Mouse (Mus musculus) ovary, postnatal 10 days (tissue): Measurements from ENCODE around the gene Ing4.
"Not testable (repeated sequence)": the region's sequence is repeated elsewhere in the genome, so short reads cannot be mapped to it uniquely, and the experiment has no call there.

Experiments used
- DNase-seq: peaks from one replicate; pipeline ENCODE4 v3.0.0; 2022; ENCODE audit warnings: low spot score

Ing4 gene

GRCm38 (mm10) chr6:125041047-125041446 is 1.5 kb downstream of the Ing4 start:
- no peak for DNase-seq

GRCm38 (mm10) chr6:125042081-125042480 is 2.5 kb downstream of the Ing4 start:
- DNase-seq, result no peak

DNA sequence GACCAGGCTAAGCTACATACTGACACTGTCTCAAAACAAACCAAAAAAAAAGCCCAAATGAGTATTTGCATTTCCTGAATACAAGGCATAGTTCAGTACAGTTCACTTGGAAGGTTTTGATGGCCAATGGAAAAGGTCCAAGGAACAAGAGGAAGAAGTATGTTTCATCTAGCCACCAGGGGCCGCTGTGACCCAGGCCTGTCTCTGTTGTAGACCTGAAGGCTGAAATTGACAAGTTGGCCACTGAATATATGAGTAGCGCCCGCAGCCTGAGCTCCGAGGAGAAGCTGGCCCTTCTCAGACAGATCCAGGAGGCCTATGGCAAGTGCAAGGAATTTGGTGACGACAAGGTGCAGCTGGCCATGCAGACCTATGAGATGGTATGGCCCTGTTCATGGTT is 7.1 kb downstream of the Ing4 start:
- DNase-seq, result peak; percentile 35

GRCm38 (mm10) chr6:125049678-125050077 is 10.1 kb downstream of the Ing4 start, which contains the start of gene Acrbp:
Gene Acrbp (plus strand): TSS chr6:125049689.
- no peak for DNase-seq

GRCm38 (mm10) chr6:125051237-125051636 is 11.7 kb downstream of the Ing4 start:
- no peak for DNase-seq

- DNase-seq, result no peak
These were observed 21.9 kb downstream of the Ing4 start for GRCm38 (mm10) chr6:125061493-125061892.

DNA sequence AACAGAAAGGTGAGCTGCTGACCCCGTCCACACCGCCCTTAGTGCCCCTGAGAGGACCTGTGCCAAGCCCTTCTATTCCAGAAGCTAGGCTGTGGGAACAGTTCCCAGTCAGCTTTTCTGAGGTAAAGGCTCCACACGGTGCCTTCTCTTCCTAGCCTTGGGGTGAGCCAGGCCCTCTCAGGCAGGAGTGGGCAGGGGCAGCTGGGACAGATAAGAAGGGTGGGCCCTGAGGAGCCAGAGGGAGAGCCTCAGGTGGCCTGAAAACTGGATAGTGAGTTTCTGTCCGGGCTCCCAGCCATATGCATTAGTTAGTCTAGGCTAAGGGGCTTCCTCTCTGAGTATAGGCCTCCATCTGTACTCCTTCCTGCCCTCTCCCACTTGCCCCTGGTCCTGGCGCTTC is 23.0 kb downstream of the Ing4 start:
- no peak for DNase-seq

DNA sequence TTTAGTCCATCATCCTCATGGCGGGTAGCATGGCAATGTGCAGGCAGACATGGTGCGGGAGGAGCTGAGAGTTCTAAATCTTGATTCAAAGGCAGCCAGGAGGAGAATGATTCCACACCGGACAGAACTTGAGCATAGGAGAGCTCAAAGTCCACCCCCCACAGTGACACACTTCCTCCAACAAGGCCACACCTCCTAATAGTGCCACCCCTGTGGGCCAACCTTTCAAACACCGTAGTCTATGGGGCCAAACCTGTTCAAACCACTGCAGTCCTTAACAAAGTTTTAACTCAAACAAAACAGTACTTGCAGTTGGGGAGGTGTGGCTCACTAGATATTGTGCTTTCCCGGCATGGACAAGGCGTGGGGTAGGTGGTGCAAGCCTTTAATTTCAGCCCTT is 24.3 kb downstream of the Ing4 start:
- DNase-seq, result no peak

DNA sequence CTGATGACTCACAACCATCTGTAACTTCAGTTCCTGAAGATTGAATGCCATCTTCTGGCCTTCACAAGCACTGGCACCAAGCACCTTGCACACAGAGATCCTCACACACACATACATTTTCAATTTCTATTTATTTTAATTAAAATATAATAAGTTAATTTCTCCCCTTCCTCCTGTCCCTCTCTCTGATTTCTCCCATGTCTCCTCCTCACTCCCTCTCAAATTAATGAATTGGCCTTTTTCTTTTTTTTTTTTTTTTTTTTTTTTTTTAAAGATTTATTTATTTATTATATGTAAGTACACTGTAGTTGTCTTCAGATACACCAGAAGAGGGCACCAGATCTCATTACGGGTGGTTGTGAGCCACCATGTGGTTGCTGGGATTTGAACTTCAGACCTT is 25.7 kb downstream of the Ing4 start:
- not testable (repeated sequence) for DNase-seq

DNA sequence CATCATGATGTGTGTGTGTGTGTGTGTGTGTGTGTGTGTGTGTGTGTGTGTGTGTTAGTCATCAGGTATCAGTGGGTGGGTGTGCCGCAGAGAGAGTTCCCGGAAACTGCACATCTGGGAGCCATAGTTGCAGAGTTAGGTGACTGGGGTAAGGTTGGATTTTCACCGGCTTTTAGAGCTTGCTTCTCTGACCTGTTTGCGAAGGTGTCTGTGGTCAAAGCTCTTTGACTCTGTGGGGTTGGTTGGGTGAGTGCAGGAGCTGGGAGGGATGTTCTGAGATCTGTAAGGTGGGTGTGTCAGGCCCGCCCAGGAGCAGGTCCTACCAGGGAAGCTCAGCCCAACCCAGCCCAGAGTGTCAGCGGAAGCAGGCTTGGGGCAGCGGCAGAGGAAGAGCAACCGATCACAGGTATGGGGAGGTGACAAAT is 28.0 kb downstream of the Ing4 start, which contains the start of gene Lpar5:
Gene Lpar5, plus strand, starts transcription at position 350 of the 425 bp plus-strand sequence.
- no peak for DNase-seq

DNA sequence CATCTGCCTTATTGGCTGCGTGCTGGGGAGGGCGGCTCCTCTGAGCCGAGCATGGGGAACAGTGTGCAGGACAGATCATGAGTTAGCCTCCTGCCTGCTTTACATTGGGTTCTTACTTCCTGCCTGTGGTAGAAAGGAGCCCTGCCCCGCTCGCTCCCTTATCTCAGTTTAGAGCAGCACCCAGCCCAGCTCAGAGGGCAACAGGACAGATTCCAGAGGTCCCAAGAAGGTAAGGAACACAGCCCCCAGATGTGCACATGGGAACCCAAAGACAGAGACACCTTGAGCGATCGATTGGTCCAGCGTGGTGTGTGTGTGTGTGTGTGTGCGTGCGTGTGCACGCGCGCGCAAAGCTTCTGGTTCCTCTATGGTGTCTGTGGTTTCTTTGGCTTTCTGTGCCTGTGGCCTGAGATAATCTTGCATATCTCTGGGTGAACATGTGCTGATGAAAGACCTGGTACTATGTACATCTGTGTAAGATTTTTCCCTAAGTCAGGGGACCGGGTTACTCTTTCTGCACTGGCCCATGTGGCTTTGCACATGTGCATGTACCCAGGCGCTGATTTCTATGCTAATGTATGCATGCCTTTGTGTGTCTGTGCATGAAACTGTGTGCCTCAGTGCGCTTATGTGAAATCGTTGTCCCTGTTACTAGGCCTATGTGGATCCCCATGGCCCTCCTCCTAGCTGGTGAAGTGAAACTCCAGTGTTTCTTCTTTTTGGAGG is 31.8 kb downstream of the Ing4 start:
- no peak for DNase-seq

GRCm38 (mm10) chr6:125071896-125072279 is 32.3 kb downstream of the Ing4 start:
- no peak for DNase-seq

GRCm38 (mm10) chr6:125073825-125074224 is 34.3 kb downstream of the Ing4 start:
- no peak for DNase-seq

DNA sequence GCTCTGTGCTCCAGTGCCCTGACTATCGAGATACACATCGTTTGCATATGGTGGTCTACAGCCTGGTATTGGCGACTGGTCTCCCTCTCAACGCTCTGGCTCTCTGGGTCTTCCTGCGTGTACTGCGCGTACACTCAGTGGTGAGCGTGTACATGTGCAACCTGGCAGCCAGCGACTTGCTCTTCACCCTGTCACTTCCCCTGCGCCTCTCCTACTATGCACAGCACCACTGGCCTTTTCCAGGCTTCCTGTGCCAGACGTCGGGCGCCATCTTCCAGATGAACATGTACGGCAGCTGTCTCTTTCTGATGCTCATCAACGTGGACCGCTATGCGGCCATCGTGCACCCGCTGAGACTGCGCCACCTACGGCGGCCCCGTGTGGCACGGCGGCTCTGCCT is 41.8 kb downstream of the Ing4 start:
- DNase-seq, result no peak

DNA sequence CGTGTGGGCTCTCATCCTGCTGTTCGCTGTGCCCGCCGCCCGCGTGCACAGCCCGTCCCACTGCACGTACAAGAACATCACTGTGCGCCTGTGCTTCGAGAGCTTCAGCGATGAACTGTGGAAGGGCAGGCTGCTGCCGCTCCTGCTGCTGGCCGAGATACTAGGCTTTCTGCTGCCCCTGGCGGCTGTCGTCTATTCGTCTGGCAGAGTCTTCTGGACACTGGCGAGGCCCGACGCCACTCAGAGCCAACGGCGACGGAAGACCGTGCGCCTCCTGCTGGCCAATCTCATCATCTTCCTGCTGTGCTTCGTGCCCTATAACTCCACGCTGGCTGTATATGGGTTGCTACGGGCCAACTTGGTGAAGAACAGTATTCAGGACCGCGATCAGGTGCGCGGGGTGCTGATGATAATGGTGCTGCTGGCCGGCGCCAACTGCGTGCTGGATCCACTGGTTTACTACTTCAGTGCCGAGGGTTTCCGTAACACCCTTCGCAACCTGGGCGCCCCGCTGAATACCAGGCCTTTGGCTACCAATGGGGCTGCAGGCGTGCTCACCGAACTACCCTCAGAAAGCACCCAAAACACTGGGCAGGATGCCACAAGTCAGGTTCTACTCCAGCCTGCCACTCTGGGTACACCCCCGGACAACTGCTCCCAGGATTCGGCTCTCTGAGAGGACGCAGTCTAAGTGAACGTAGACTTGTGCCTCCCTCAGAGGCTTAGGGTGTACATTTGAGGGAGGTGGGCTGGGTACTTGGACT is 42.4 kb downstream of the Ing4 start:
- peak; percentile 73 for DNase-seq

DNA sequence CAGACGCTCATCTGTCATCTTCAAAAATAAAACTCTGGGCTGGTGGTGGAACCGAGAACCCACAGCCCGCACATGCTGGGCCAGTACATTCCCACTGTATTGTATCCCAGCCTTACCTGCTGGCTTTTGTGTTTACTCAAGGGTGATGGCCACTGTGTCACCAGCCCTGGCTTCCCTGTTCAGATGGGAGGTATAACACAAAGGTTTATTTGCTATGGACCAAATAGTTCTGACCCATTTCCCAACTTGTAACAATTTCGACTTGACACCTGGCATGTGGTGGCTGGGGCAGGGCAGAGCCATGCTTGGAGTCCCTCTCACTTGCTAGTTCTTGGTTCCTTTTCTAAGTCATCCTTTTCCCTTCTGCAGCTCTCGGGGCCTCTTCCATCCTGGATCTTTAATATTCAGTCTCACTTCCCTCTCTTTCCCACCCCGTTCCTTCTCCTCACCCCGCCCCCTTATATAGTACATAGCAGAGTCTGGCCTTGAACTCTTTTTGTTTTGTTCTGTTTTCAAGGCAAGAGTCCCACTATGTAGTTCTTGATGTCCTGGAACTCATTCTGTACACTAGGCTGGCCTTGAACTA is 43.3 kb downstream of the Ing4 start:
- DNase-seq, result no peak

- no peak for DNase-seq
These were observed 44.9 kb downstream of the Ing4 start for GRCm38 (mm10) chr6:125084424-125084823.

DNA sequence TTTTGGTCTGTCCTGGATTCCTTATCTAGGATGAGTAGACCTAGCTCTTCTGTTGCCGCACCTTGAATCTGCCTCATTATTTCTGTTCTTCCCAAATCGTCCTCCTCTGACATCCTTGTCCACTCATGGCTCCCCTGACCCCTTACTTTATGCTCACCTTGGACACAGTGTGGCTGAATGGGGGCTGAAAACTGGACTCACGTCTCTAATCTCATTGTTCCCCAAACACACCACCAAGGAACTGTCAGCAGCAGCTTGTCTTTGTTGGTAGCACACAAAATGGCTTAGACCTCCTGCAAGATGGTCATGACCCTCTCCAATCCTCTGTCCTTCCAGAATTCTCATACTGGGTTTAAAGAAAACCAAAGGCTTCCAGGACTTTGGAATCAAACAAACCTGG is 48.4 kb downstream of the Ing4 start:
- DNase-seq, result no peak

DNA sequence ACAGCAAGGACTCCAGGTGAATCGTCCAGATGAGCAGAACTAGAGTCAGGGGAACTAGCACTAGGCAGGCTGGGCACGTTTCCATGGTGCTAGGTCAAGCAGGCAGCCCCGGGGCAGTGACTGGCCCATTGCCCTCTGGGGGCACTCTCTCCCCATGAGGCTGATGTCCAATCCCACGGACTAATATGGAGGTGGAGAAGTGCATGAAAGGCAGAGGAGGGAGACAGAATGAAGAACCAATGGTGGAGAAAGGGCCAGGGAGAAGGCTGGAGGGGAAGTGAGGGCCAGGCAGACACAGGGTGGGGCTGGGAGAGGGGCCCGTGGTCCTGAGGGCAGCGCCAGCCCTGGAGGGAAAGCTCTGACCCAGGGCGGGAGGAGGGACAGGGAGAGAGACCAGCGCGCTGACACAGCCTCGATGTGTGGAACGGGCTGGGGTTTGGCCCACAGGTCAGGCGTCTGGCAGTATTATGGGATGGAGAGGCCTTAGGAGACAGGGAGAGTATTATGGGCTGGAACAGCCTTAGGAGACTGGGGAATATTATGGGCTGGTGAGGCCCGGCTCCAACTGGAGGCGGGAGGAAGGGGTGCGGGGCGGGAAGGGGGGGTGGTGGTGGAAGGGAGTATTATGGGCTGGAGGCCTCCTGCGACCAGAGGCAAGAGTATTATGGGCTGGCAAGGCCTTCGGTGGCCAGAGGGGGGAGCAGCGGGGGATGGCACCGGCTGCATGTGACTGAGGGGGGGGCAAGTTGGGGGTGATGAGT is 49.2 kb downstream of the Ing4 start:
- DNase-seq, result peak; percentile 57

DNA sequence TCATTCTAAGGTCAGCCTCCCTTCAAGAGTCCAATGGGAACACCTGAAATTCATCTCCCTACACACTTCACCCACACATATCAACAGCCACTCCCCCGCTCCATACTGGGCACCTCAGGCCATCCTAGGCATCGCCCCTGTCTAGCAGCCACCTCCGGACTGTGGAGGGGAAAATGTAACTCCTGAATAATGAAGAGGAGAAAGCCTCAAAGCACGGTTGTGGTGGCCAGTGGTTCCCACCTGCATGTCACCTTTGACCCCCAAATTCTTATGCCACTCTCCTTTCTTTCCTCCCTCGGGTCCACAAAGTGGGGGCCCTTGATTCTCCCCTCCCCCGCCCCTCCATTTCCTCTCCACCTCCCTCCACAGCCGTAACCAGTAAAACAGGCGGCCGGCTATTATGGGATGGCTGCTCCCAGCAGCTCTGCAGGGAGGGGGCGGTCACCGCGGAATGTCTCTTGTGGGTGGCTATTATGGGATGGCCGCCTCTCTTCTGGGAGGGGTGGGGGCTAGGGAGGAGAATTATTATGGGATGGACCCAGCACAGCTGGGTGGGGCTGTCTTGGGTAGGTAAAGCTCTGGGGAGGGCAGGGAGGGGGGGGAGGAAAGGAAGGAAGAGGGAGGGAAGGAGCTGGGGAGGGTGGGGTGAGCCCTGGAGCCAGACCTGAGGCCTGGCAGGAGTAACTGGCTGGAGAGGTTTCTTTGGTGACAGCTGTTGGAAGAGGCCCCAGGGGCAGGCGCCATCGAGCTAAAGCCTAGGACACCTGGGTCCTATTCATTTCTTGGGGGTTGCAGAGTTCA is 50.2 kb downstream of the Ing4 start:
- DNase-seq, result peak; percentile 46

GRCm38 (mm10) chr6:125090341-125091085 is 51.0 kb downstream of the Ing4 start:
- no peak for DNase-seq
